Mouse (Mus musculus) gastrocnemius, postnatal 14 days (tissue): ENCODE measurements around the gene Cphx2. TPM values are rescaled to one million over a fixed set of nuclear protein-coding genes. Genes with fewer than 3 reads are reported as not detected.

ENCODE experiments used
- total RNA-seq, 2 experiments: library from RNA; stranded (reverse); gene quantifications; 2 replicates each; pipeline ENCODE4 v1.2.3; 2021

Gene Cphx2
- total RNA-seq, 2 experiments from 2014 or later, result not detected

Other genes with a start within 250 kb of the Cphx2 start
- 10 to 100 TPM; 83.7 to 85.1 TPM for gene Anxa11, start 239.4 kb upstream of the Cphx2 start, total RNA-seq
- gene Plac9a, start 178.4 kb upstream of the Cphx2 start, total RNA-seq, result 1 to 10 TPM; 2.9 to 3.6 TPM
- 1 to 10 TPM; 1.3 to 1.7 TPM for gene Tmem254a, start 153.8 kb upstream of the Cphx2 start, total RNA-seq
- gene Cphx1, start 143.2 kb upstream of the Cphx2 start, total RNA-seq, result under 1 TPM in 1 of 2 experiments, not detected in 1; 0.16 TPM
- under 1 TPM; 0.43 to 0.80 TPM for gene Duxbl1, start 102.9 kb upstream of the Cphx2 start, total RNA-seq
- gene Gm9780, start 38.8 kb upstream of the Cphx2 start, total RNA-seq, result 10 to 100 TPM in 1 of 2 experiments, 1 to 10 TPM in 1; 7.5 to 11.7 TPM
- gene Tmem254c, start 14.2 kb upstream of the Cphx2 start, total RNA-seq, result 10 to 100 TPM; 10.5 to 12.4 TPM
- not detected for gene Cphx3, start 781 bp downstream of the Cphx2 start, total RNA-seq
- gene Duxbl2, start 36.8 kb downstream of the Cphx2 start, total RNA-seq, result under 1 TPM in 1 of 2 experiments, not detected in 1; 0.84 TPM
- 10 to 100 TPM; 57.4 to 72.8 TPM for gene Plac9b, start 101.0 kb downstream of the Cphx2 start, total RNA-seq
- 1 to 10 TPM; 3.3 to 3.8 TPM for gene Tmem254b, start 125.5 kb downstream of the Cphx2 start, total RNA-seq
- gene Duxbl3, start 176.4 kb downstream of the Cphx2 start, total RNA-seq, result under 1 TPM in 1 of 2 experiments, not detected in 1; 0.64 TPM